Mouse (Mus musculus) liver, embryonic 11.5 days (tissue): ENCODE data around the gene Klhl35. TPM values are rescaled to one million over a fixed set of nuclear protein-coding genes. Genes with fewer than 3 reads are reported as not detected.

Source experiments
- ATAC-seq: fragments of 200-750 bp; cut with Nextera tagmentation; replicated peaks from 2 replicates; pipeline ENCODE4 v1.8.0; 2017; ENCODE audit warnings: moderate number of reproducible peaks, mild to moderate bottlenecking, moderate TSS enrichment, moderate library complexity; ENCODE audit not compliant: low FRiP score
- DNase-seq: peaks from one replicate; pipeline ENCODE4 v3.0.0-alpha.2; 2017; ENCODE audit warnings: low spot score
- H3K27ac ChIP-seq: fragments of 300-500 bp; sonication (generic); 2 replicates; pipeline ENCODE4 v1.5.1; 2014; ENCODE audit warnings: mild to moderate bottlenecking, low read depth, low read length, control low read depth
- H3K27me3 ChIP-seq: fragments of 300-500 bp; sonication (generic); replicated peaks from 2 replicates; pipeline ENCODE4 v1.6.1; 2014; ENCODE audit warnings: low read length, mixed read lengths; ENCODE audit not compliant: control insufficient read depth, insufficient read depth
- H3K36me3 ChIP-seq: fragments of 300-500 bp; sonication (generic); 2 replicates; pipeline ENCODE4 v1.6.1; 2014; ENCODE audit warnings: mild to moderate bottlenecking, low read length, moderate library complexity, mixed read lengths; ENCODE audit not compliant: control insufficient read depth, insufficient read depth
- H3K4me1 ChIP-seq: fragments of 300-500 bp; sonication (generic); replicated peaks from 2 replicates; pipeline ENCODE4 v1.6.1; 2014; ENCODE audit warnings: low read length, mixed read lengths; ENCODE audit not compliant: control insufficient read depth, insufficient read depth
- H3K4me2 ChIP-seq: fragments of 300-500 bp; sonication (generic); 2 replicates; pipeline ENCODE4 v1.6.1; 2014; ENCODE audit warnings: mild to moderate bottlenecking, control low read depth, moderate library complexity
- H3K4me3 ChIP-seq: fragments of 300-500 bp; sonication (generic); 2 replicates; pipeline ENCODE4 v1.5.1; 2014; ENCODE audit warnings: low read depth, low read length, control low read depth
- H3K9ac ChIP-seq: fragments of 300-500 bp; sonication (generic); 2 replicates; pipeline ENCODE4 v1.6.1; 2014; ENCODE audit warnings: low read depth, low read length, control low read depth
- H3K9me3 ChIP-seq: fragments of 300-500 bp; sonication (generic); 2 replicates; pipeline ENCODE4 v1.6.1; 2016; ENCODE audit warnings: low read length, inconsistent platforms, mixed read lengths; ENCODE audit not compliant: control insufficient read depth
- WGBS: fragments of 180-500 bp; shearing (Covaris S2); extraction: QIAGEN DNeasy Blood & Tissue Kit; methylation state at CpG from one replicate; pipeline ENCODE4 v1.1.7; 2014; 5-methylcytosine and 5-hydroxymethylcytosine counted together
- polyA plus RNA-seq: library from polyadenylated mRNA; unstranded; fragments of >200 nt; fragmentation: Nextera tagmentation; extraction: Ambion mirVana; gene quantifications from 2 replicates; pipeline ENCODE4 v1.2.1, GENCODE M21; 2014

Gene Klhl35
- 0.23 and 0.32 TPM in 2 replicates for polyA plus RNA-seq

- Histone ChIP-seq H3K4me1 (peaks cover 15% of the 10 kb centered on the region), H3K27ac (no peak within 1 kb of the TSS), H3K36me3 (no peaks in the 10 kb centered on the region), H3K27me3 (peaks cover 23% of the 10 kb centered on the region), H3K9ac (no peak within 1 kb of the TSS), H3K4me3 (no peak within 1 kb of the TSS), H3K9me3 (no peaks in the 10 kb centered on the region), H3K4me2 (no peak within 1 kb of the TSS)
- no peak for DNase-seq
- ATAC-seq: no peak
- 39% methylated on average over 8 of the region's 8 CpGs for WGBS
Measured at GRCm38 (mm10) chr7:99465811-99466210, at the start of gene Klhl35. Gene Klhl35, plus strand, starts transcription at chr7:99466004.

GRCm38 (mm10) chr7:99419311-99419710 is 46.5 kb upstream of the Klhl35 start:
- no peak overlapping the region for H3K27ac ChIP-seq
- 63% methylated on average over 3 of the region's 3 CpGs for WGBS
- ATAC-seq: no peak

GRCm38 (mm10) chr7:99421006-99421405 is 44.8 kb upstream of the Klhl35 start:
- ATAC-seq (no peak), DNase-seq (no peak)
- H3K4me2 ChIP-seq: no peak overlapping the region
- no peak overlapping the region for H3K9ac ChIP-seq
- H3K9me3 ChIP-seq: no peaks in the 10 kb centered on the region
- no peaks in the 10 kb centered on the region for H3K27me3 ChIP-seq
- WGBS: 78% methylated on average over 6 of the region's 6 CpGs
- no peak overlapping the region for H3K27ac ChIP-seq
- H3K4me3 ChIP-seq: no peak overlapping the region
- peaks cover 12% of the 10 kb centered on the region for H3K4me1 ChIP-seq
- no peaks in the 10 kb centered on the region for H3K36me3 ChIP-seq

More at GRCm38 (mm10) chr7:99419311-99419710, 46.5 kb upstream of the Klhl35 start:
- no peaks in the 10 kb centered on the region for H3K36me3 ChIP-seq
- no peaks in the 10 kb centered on the region for H3K27me3 ChIP-seq
- H3K9me3 ChIP-seq: no peaks in the 10 kb centered on the region
- H3K4me2 ChIP-seq: no peak overlapping the region
- H3K4me1 ChIP-seq: peaks cover 6% of the 10 kb centered on the region; the same call in 1 of the 2 replicates
- H3K9ac ChIP-seq: no peak overlapping the region
- H3K4me3 ChIP-seq: no peak overlapping the region
- DNase-seq: no peak

GRCm38 (mm10) chr7:99424538-99425155 is 41.2 kb upstream of the Klhl35 start:
- WGBS: 39% methylated on average over 8 of the region's 8 CpGs
- H3K4me3 ChIP-seq: no peak overlapping the region
- no peaks in the 10 kb centered on the region for H3K36me3 ChIP-seq
- no peaks in the 10 kb centered on the region for H3K27me3 ChIP-seq
- no peak overlapping the region for H3K9ac ChIP-seq
- no peak for ATAC-seq
- DNase-seq: no peak
- no peak overlapping the region for H3K27ac ChIP-seq
- H3K4me1 ChIP-seq: peaks cover 12% of the 10 kb centered on the region
- H3K9me3 ChIP-seq: no peaks in the 10 kb centered on the region
- no peak overlapping the region for H3K4me2 ChIP-seq

GRCm38 (mm10) chr7:99425706-99426105 is 40.1 kb upstream of the Klhl35 start:
- DNase-seq (no peak), ATAC-seq (no peak)
- no peak overlapping the region for H3K9ac ChIP-seq
- no peak overlapping the region for H3K27ac ChIP-seq
- no peaks in the 10 kb centered on the region for H3K9me3 ChIP-seq
- peaks cover 12% of the 10 kb centered on the region for H3K4me1 ChIP-seq
- H3K4me2 ChIP-seq: no peak overlapping the region
- H3K36me3 ChIP-seq: no peaks in the 10 kb centered on the region
- no peak overlapping the region for H3K4me3 ChIP-seq
- no peaks in the 10 kb centered on the region for H3K27me3 ChIP-seq
- 70% methylated on average over 4 of the region's 4 CpGs for WGBS

- no peak overlapping the region for H3K4me2 ChIP-seq
- H3K4me3 ChIP-seq: no peak overlapping the region
- H3K27me3 ChIP-seq: no peaks in the 10 kb centered on the region
- ATAC-seq: no peak
- peaks cover 6% of the 10 kb centered on the region for H3K4me1 ChIP-seq
- H3K9ac ChIP-seq: no peak overlapping the region
- 79% methylated on average over 10 of the region's 10 CpGs for WGBS
- no peak overlapping the region for H3K27ac ChIP-seq
- H3K9me3 ChIP-seq: no peaks in the 10 kb centered on the region
- H3K36me3 ChIP-seq: no peaks in the 10 kb centered on the region
- no peak for DNase-seq
Measured at GRCm38 (mm10) chr7:99427031-99427430, 38.8 kb upstream of the Klhl35 start.

- peaks cover 6% of the 10 kb centered on the region for H3K4me1 ChIP-seq
- no peaks in the 10 kb centered on the region for H3K36me3 ChIP-seq
- no peak overlapping the region for H3K27ac ChIP-seq
- WGBS: 79% methylated on average over 3 of the region's 3 CpGs
- H3K9me3 ChIP-seq: no peaks in the 10 kb centered on the region
- no peak overlapping the region for H3K9ac ChIP-seq
- no peak overlapping the region for H3K4me3 ChIP-seq
- ATAC-seq: no peak
- DNase-seq: no peak
- H3K27me3 ChIP-seq: no peaks in the 10 kb centered on the region
- H3K4me2 ChIP-seq: no peak overlapping the region
Measured at GRCm38 (mm10) chr7:99427987-99428386, 37.8 kb upstream of the Klhl35 start.

- Histone ChIP-seq H3K4me2 (no peak overlapping the region), H3K4me1 (peaks cover 6% of the 10 kb centered on the region), H3K36me3 (no peaks in the 10 kb centered on the region), H3K9ac (no peak overlapping the region), H3K9me3 (no peaks in the 10 kb centered on the region), H3K27ac (no peak overlapping the region), H3K27me3 (no peaks in the 10 kb centered on the region), H3K4me3 (no peak overlapping the region)
- 49% methylated on average over 5 of the region's 5 CpGs for WGBS
- ATAC-seq (no peak), DNase-seq (no peak)
Measured at GRCm38 (mm10) chr7:99428836-99429235, 37.0 kb upstream of the Klhl35 start.

GRCm38 (mm10) chr7:99429786-99430185 is 36.0 kb upstream of the Klhl35 start:
- Histone ChIP-seq H3K4me2 (no peak overlapping the region), H3K4me1 (peaks cover 11% of the 10 kb centered on the region), H3K9ac (no peak overlapping the region), H3K9me3 (no peaks in the 10 kb centered on the region), H3K27ac (no peak overlapping the region), H3K27me3 (no peaks in the 10 kb centered on the region), H3K36me3 (no peaks in the 10 kb centered on the region), H3K4me3 (no peak overlapping the region)
- WGBS: 73% methylated on average over 6 of the region's 6 CpGs
- no peak for ATAC-seq
- DNase-seq: no peak
